Mouse (Mus musculus) heart, embryonic 11.5 days (tissue): Measurements from ENCODE around the gene Otogl. TPM values are rescaled to one million over a fixed set of nuclear protein-coding genes. Genes with fewer than 3 reads are reported as not detected.

Experiments
- ATAC-seq: fragments of 200-750 bp; cut with Nextera tagmentation; replicated peaks from 2 replicates; pipeline ENCODE4 v1.8.0; 2017; ENCODE audit warnings: moderate library complexity; ENCODE audit not compliant: insufficient number of reproducible peaks, low FRiP score, low TSS enrichment
- H3K27ac ChIP-seq: fragments of 300-500 bp; sonication (generic); 2 replicates; pipeline ENCODE4 v1.5.1; 2014; ENCODE audit warnings: mild to moderate bottlenecking, low read depth, low read length
- H3K27me3 ChIP-seq: fragments of 300-500 bp; sonication (generic); 2 replicates; pipeline ENCODE4 v1.6.1; 2014; ENCODE audit warnings: mild to moderate bottlenecking, low read length, mixed read lengths; ENCODE audit not compliant: control insufficient read depth, insufficient read depth
- H3K36me3 ChIP-seq: fragments of 300-500 bp; sonication (generic); 2 replicates; pipeline ENCODE4 v1.6.1; 2014; ENCODE audit warnings: mild to moderate bottlenecking, low read length, moderate library complexity, mixed read lengths; ENCODE audit not compliant: control insufficient read depth, insufficient read depth
- H3K4me1 ChIP-seq: fragments of 300-500 bp; sonication (generic); 2 replicates; pipeline ENCODE4 v1.6.1; 2014; ENCODE audit warnings: low read length; ENCODE audit not compliant: control insufficient read depth, insufficient read depth
- H3K4me2 ChIP-seq: fragments of 300-500 bp; sonication (generic); 2 replicates; pipeline ENCODE4 v1.6.1; 2014; ENCODE audit warnings: mild to moderate bottlenecking, moderate library complexity
- H3K4me3 ChIP-seq: fragments of 300-500 bp; sonication (generic); 2 replicates; pipeline ENCODE4 v1.5.1; 2014; ENCODE audit warnings: low read depth, low read length
- H3K9ac ChIP-seq: fragments of 300-500 bp; sonication (generic); 2 replicates; pipeline ENCODE4 v1.6.1; 2014; ENCODE audit warnings: mild to moderate bottlenecking, low read depth, low read length, moderate library complexity
- H3K9me3 ChIP-seq: fragments of 300-500 bp; sonication (generic); replicated peaks from 2 replicates; pipeline ENCODE4 v1.6.1; 2016; ENCODE audit warnings: low read length; ENCODE audit not compliant: control insufficient read depth
- WGBS: fragments of 180-500 bp; shearing (Covaris S2); extraction: QIAGEN DNeasy Blood & Tissue Kit; methylation state at CpG from one replicate; pipeline ENCODE4 v1.1.7; 2014; ENCODE audit not compliant: insufficient replicate concordance; 5-methylcytosine and 5-hydroxymethylcytosine counted together
- polyA plus RNA-seq: library from polyadenylated mRNA; unstranded; fragments of >200 nt; fragmentation: Nextera tagmentation; extraction: Ambion mirVana; gene quantifications from 2 replicates; pipeline ENCODE4 v1.2.1, GENCODE M21; 2014

Otogl gene
- 0.13 and 0.27 TPM in 2 replicates for polyA plus RNA-seq

- no peaks in the 10 kb centered on the region for H3K4me1 ChIP-seq
- 62% methylated on average over 7 of the region's 7 CpGs for WGBS
- no peak within 1 kb of the TSS for H3K4me2 ChIP-seq
- no peaks in the 10 kb centered on the region for H3K9me3 ChIP-seq
- no peaks in the 10 kb centered on the region for H3K36me3 ChIP-seq
- no peak within 1 kb of the TSS for H3K9ac ChIP-seq
- no peak within 1 kb of the TSS for H3K4me3 ChIP-seq
- H3K27ac ChIP-seq, result no peak within 1 kb of the TSS
- no peak for ATAC-seq
- no peaks in the 10 kb centered on the region for H3K27me3 ChIP-seq
These were observed at the start of gene Otogl for GRCm38 (mm10) chr10:107912084-107912573. Gene Otogl, minus strand, starts transcription at chr10:107912134.

DNA sequence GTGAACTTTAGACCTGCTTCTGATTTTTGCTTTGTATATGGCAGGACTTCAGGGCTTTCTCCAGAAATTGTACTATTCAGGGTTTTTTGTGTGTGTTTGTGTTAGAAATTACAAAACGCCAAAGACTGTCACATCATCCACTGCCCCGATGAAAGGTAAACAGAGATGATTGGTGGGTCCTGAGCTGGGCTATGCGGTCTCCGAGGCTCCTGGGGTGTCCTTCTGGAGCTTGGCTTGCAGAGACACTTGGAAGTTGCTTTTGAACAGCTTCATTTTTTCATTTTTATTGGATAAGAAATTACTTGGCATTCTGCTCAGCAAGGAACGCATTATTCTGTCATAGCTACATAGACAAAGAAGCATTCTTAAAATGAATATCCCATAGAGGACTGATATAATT lies 44.7 kb upstream of the Otogl start:
- no peaks in the 10 kb centered on the region for H3K27me3 ChIP-seq
- H3K9ac ChIP-seq, result no peak overlapping the region
- H3K4me1 ChIP-seq, result no peaks in the 10 kb centered on the region
- WGBS, result 78% methylated on average over 5 of the region's 5 CpGs
- H3K4me3 ChIP-seq, result no peak overlapping the region
- no peak overlapping the region for H3K27ac ChIP-seq
- no peak overlapping the region for H3K4me2 ChIP-seq
- no peaks in the 10 kb centered on the region for H3K9me3 ChIP-seq
- no peak for ATAC-seq
- no peaks in the 10 kb centered on the region for H3K36me3 ChIP-seq

GRCm38 (mm10) chr10:107954444-107954843 lies 42.5 kb upstream of the Otogl start:
- ATAC-seq, result no peak

DNA sequence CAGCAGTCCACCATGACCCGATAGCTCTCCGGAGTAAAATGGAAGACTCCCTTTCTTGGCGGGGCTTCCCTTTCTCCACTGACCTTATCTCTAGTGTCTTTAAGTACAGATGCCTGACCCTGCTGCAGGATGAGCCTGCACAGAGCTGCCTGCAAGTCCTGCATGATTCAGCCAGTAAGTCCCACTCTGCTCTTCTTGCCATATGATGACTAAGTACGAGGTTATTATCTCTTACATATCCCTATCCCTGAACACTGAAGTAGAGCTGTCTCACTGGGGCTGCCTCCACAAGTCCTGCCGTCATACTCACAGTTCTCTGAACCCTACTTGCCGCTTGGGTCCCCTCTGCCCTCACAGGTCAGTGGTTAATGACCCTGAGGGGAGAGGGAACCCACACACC lies 39.7 kb upstream of the Otogl start:
- H3K4me1 ChIP-seq, result no peaks in the 10 kb centered on the region
- H3K4me2 ChIP-seq, result no peak overlapping the region
- no peak overlapping the region for H3K27ac ChIP-seq
- ATAC-seq, result no peak
- WGBS, result 52% methylated on average over 6 of the region's 6 CpGs
- no peak overlapping the region for H3K9ac ChIP-seq
- H3K4me3 ChIP-seq, result no peak overlapping the region
- no peaks in the 10 kb centered on the region for H3K27me3 ChIP-seq
- H3K9me3 ChIP-seq, result no peaks in the 10 kb centered on the region
- no peaks in the 10 kb centered on the region for H3K36me3 ChIP-seq

More at GRCm38 (mm10) chr10:107954444-107954843, 42.5 kb upstream of the Otogl start:
- no peak overlapping the region for H3K4me3 ChIP-seq
- no peaks in the 10 kb centered on the region for H3K36me3 ChIP-seq
- no peaks in the 10 kb centered on the region for H3K9me3 ChIP-seq
- H3K4me2 ChIP-seq, result no peak overlapping the region
- H3K27me3 ChIP-seq, result no peaks in the 10 kb centered on the region
- no peaks in the 10 kb centered on the region for H3K4me1 ChIP-seq
- 75% methylated on average over 6 of the region's 6 CpGs for WGBS
- no peak overlapping the region for H3K27ac ChIP-seq
- H3K9ac ChIP-seq, result no peak overlapping the region

- Histone ChIP-seq H3K9me3 (no peaks in the 10 kb centered on the region), H3K27me3 (no peaks in the 10 kb centered on the region), H3K4me1 (no peaks in the 10 kb centered on the region), H3K9ac (no peak overlapping the region), H3K4me2 (no peak overlapping the region), H3K27ac (no peak overlapping the region), H3K4me3 (no peak overlapping the region), H3K36me3 (no peaks in the 10 kb centered on the region)
- ATAC-seq, result no peak
- WGBS, result 85% methylated on average over 5 of the region's 5 CpGs
These were observed 38.0 kb upstream of the Otogl start for GRCm38 (mm10) chr10:107949945-107950344.

DNA sequence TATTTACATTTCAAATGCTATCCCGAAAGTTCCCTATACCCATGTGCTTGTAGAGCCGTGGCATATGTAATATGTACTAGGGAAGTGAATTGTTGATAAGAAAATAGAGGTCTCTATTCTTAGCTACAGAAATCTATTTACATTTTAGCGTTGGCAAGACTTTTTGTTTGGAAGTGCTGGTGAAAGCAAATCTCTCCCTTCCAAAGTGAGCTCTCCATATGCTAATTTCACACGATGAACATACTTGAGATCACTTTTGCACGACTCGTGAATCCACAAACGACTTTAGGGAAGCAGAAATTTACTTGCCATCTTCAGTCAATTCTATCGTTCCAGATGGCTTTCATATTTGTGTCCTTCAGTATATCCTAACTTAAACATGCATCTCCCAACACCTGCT lies 36.7 kb upstream of the Otogl start:
- H3K4me1 ChIP-seq, result no peaks in the 10 kb centered on the region
- no peak overlapping the region for H3K27ac ChIP-seq
- H3K27me3 ChIP-seq, result no peaks in the 10 kb centered on the region
- no peak overlapping the region for H3K9ac ChIP-seq
- H3K36me3 ChIP-seq, result no peaks in the 10 kb centered on the region
- ATAC-seq, result no peak
- WGBS, result 70% methylated on average over 8 of the region's 8 CpGs
- no peaks in the 10 kb centered on the region for H3K9me3 ChIP-seq
- H3K4me3 ChIP-seq, result no peak overlapping the region
- no peak overlapping the region for H3K4me2 ChIP-seq

GRCm38 (mm10) chr10:107948038-107948437 lies 36.1 kb upstream of the Otogl start:
- no peak overlapping the region for H3K9ac ChIP-seq
- H3K36me3 ChIP-seq, result no peaks in the 10 kb centered on the region
- no peaks in the 10 kb centered on the region for H3K27me3 ChIP-seq
- no peak overlapping the region for H3K4me3 ChIP-seq
- WGBS, result 78% methylated on average over 1 of the region's 1 CpGs
- H3K9me3 ChIP-seq, result no peaks in the 10 kb centered on the region
- no peak overlapping the region for H3K27ac ChIP-seq
- no peaks in the 10 kb centered on the region for H3K4me1 ChIP-seq
- ATAC-seq, result no peak
- no peak overlapping the region for H3K4me2 ChIP-seq

- H3K9me3 ChIP-seq, result no peaks in the 10 kb centered on the region
- H3K36me3 ChIP-seq, result no peaks in the 10 kb centered on the region
- no peak overlapping the region for H3K4me3 ChIP-seq
- no peak for ATAC-seq
- no peak overlapping the region for H3K4me2 ChIP-seq
- H3K27me3 ChIP-seq, result no peaks in the 10 kb centered on the region
- no peak overlapping the region for H3K27ac ChIP-seq
- no peak overlapping the region for H3K9ac ChIP-seq
- 26% methylated on average over 5 of the region's 5 CpGs for WGBS
- no peaks in the 10 kb centered on the region for H3K4me1 ChIP-seq
These were observed 34.4 kb upstream of the Otogl start for GRCm38 (mm10) chr10:107946348-107946747.

GRCm38 (mm10) chr10:107943859-107944258 lies 31.9 kb upstream of the Otogl start:
- no peak for ATAC-seq
- no peak overlapping the region for H3K4me2 ChIP-seq
- whole genome bisulfite sequencing, result 69% methylated on average over 3 of the region's 3 CpGs

More at GRCm38 (mm10) chr10:107943859-107944258, 31.9 kb upstream of the Otogl start:
- H3K27ac ChIP-seq, result no peak overlapping the region
- H3K4me1 ChIP-seq, result peaks cover 6% of the 10 kb centered on the region; the same call in 1 of the 2 replicates
- H3K4me3 ChIP-seq, result no peak overlapping the region
- no peaks in the 10 kb centered on the region for H3K27me3 ChIP-seq
- no peaks in the 10 kb centered on the region for H3K9me3 ChIP-seq
- H3K9ac ChIP-seq, result no peak overlapping the region
- no peaks in the 10 kb centered on the region for H3K36me3 ChIP-seq
